Mouse (Mus musculus) embryonic facial prominence, embryonic 15.5 days (tissue): ENCODE measurements around the gene Acer2. TPM values are rescaled to one million over a fixed set of nuclear protein-coding genes. Genes with fewer than 3 reads are reported as not detected.
A peak's percentile ranks its signal among the peaks of the same experiment; 100 is the strongest.

Experiments used
- ATAC-seq: fragments of 200-750 bp; cut with Nextera tagmentation; 2 replicates; pipeline ENCODE4 v1.8.0; 2017; ENCODE audit warnings: low read depth, moderate TSS enrichment; ENCODE audit not compliant: insufficient number of reproducible peaks, low FRiP score, low TSS enrichment
- H3K27ac ChIP-seq: fragments of 300-500 bp; sonication (generic); replicated peaks from 2 replicates; pipeline ENCODE4 v1.5.1; 2015; ENCODE audit warnings: mild to moderate bottlenecking, inconsistent platforms
- H3K27me3 ChIP-seq: fragments of 300-500 bp; sonication (generic); 2 replicates; pipeline ENCODE4 v1.6.1; 2015; ENCODE audit warnings: inconsistent platforms
- H3K36me3 ChIP-seq: fragments of 300-500 bp; sonication (generic); 2 replicates; pipeline ENCODE4 v1.6.1; 2015; ENCODE audit warnings: mild to moderate bottlenecking, inconsistent platforms
- H3K4me1 ChIP-seq: fragments of 300-500 bp; sonication (generic); 2 replicates; pipeline ENCODE4 v1.6.1; 2015; ENCODE audit warnings: inconsistent platforms
- H3K4me2 ChIP-seq: fragments of 300-500 bp; sonication (generic); replicated peaks from 2 replicates; pipeline ENCODE4 v1.6.1; 2015; ENCODE audit warnings: mild to moderate bottlenecking, inconsistent platforms
- H3K4me3 ChIP-seq: fragments of 300-500 bp; sonication (generic); replicated peaks from 2 replicates; pipeline ENCODE4 v1.5.1; 2015; ENCODE audit warnings: mild to moderate bottlenecking, inconsistent platforms
- H3K9ac ChIP-seq: fragments of 300-500 bp; sonication (generic); 2 replicates; pipeline ENCODE4 v1.6.1; 2015; ENCODE audit warnings: inconsistent platforms
- H3K9me3 ChIP-seq: fragments of 300-500 bp; sonication (generic); replicated peaks from 2 replicates; pipeline ENCODE4 v1.6.1; 2016; ENCODE audit warnings: inconsistent platforms
- WGBS: fragments of 180-500 bp; shearing (Covaris S2); methylation state at CpG from one replicate; pipeline ENCODE4 v1.1.7; 2015; 5-methylcytosine and 5-hydroxymethylcytosine counted together
- polyA plus RNA-seq: library from polyadenylated mRNA; unstranded; fragments of >200 nt; fragmentation: Nextera tagmentation; extraction: Ambion mirVana; gene quantifications from 2 replicates; pipeline ENCODE4 v1.2.1, GENCODE M21; 2015

The Acer2 gene
- polyA plus RNA-seq, 1 experiment from 2014 or later: 16.3 TPM

GRCm38 (mm10) chr4:86887879-86888278 is 13.7 kb downstream of the Acer2 start:
- Histone ChIP-seq H3K9ac (no peak overlapping the region), H3K4me3 (no peak overlapping the region), H3K27ac (no peak overlapping the region), H3K4me1 (no peaks in the 10 kb centered on the region), H3K36me3 (no peaks in the 10 kb centered on the region), H3K9me3 (no peaks in the 10 kb centered on the region), H3K4me2 (no peak overlapping the region), H3K27me3 (no peaks in the 10 kb centered on the region)
- 68% methylated on average over 5 of the region's 5 CpGs for WGBS
- no peak for ATAC-seq

- H3K36me3 ChIP-seq: no peaks in the 10 kb centered on the region
- 73% methylated on average over 7 of the region's 7 CpGs for WGBS
- peaks cover 9% of the 10 kb centered on the region; the same call in 1 of the 2 replicates for H3K4me1 ChIP-seq
- H3K4me2 ChIP-seq: no peak overlapping the region
- no peak overlapping the region for H3K4me3 ChIP-seq
- no peak for ATAC-seq
- H3K27me3 ChIP-seq: no peaks in the 10 kb centered on the region
- H3K9me3 ChIP-seq: no peaks in the 10 kb centered on the region
- H3K9ac ChIP-seq: no peak overlapping the region
- H3K27ac ChIP-seq: no peak overlapping the region
These were observed 23.2 kb downstream of the Acer2 start for GRCm38 (mm10) chr4:86897411-86897810.

GRCm38 (mm10) chr4:86898791-86899474 is 24.7 kb downstream of the Acer2 start:
- Histone ChIP-seq H3K27ac (no peak overlapping the region; the same call in 1 of the 2 replicates), H3K4me3 (no peak overlapping the region), H3K9ac (no peak overlapping the region), H3K4me2 (no peak overlapping the region), H3K27me3 (no peaks in the 10 kb centered on the region), H3K4me1 (peaks cover 9% of the 10 kb centered on the region; the same call in 1 of the 2 replicates), H3K36me3 (no peaks in the 10 kb centered on the region), H3K9me3 (no peaks in the 10 kb centered on the region)
- 45% methylated on average over 14 of the region's 14 CpGs for WGBS
- no peak for ATAC-seq

GRCm38 (mm10) chr4:86902351-86902750 is 28.2 kb downstream of the Acer2 start:
- Histone ChIP-seq H3K4me1 (peaks cover 9% of the 10 kb centered on the region; the same call in 1 of the 2 replicates), H3K27ac (no peak overlapping the region), H3K27me3 (no peaks in the 10 kb centered on the region), H3K9me3 (no peaks in the 10 kb centered on the region), H3K36me3 (no peaks in the 10 kb centered on the region), H3K9ac (no peak overlapping the region), H3K4me2 (no peak overlapping the region), H3K4me3 (no peak overlapping the region)
- WGBS: 76% methylated on average over 6 of the region's 6 CpGs
- ATAC-seq: no peak

- H3K9me3 ChIP-seq: no peaks in the 10 kb centered on the region
- no peaks in the 10 kb centered on the region for H3K27me3 ChIP-seq
- ATAC-seq: no peak
- no peaks in the 10 kb centered on the region for H3K4me1 ChIP-seq
- 33% methylated on average over 3 of the region's 3 CpGs for WGBS
- no peaks in the 10 kb centered on the region for H3K36me3 ChIP-seq
- no peak overlapping the region for H3K4me2 ChIP-seq
- H3K4me3 ChIP-seq: no peak overlapping the region
- H3K27ac ChIP-seq: no peak overlapping the region
- H3K9ac ChIP-seq: no peak overlapping the region
These were observed 30.8 kb downstream of the Acer2 start for GRCm38 (mm10) chr4:86904969-86905368.

- Histone ChIP-seq H3K4me1 (no peaks in the 10 kb centered on the region), H3K4me3 (no peak overlapping the region), H3K27me3 (no peaks in the 10 kb centered on the region), H3K27ac (no peak overlapping the region), H3K4me2 (no peak overlapping the region), H3K36me3 (no peaks in the 10 kb centered on the region), H3K9me3 (no peaks in the 10 kb centered on the region), H3K9ac (no peak overlapping the region)
- WGBS: 70% methylated on average over 1 of the region's 1 CpGs
- no peak for ATAC-seq
These were observed 31.7 kb downstream of the Acer2 start for GRCm38 (mm10) chr4:86905869-86906268.

- no peaks in the 10 kb centered on the region for H3K36me3 ChIP-seq
- peak overlapping the region; percentile 25 for H3K4me2 ChIP-seq
These were observed 37.6 kb downstream of the Acer2 start for GRCm38 (mm10) chr4:86911576-86912341.

GRCm38 (mm10) chr4:86912757-86913156 is 38.6 kb downstream of the Acer2 start:
- Histone ChIP-seq H3K4me3 (no peak overlapping the region), H3K9ac (no peak overlapping the region), H3K9me3 (no peaks in the 10 kb centered on the region), H3K4me2 (no peak overlapping the region), H3K36me3 (no peaks in the 10 kb centered on the region), H3K4me1 (peaks cover 7% of the 10 kb centered on the region; the same call in 1 of the 2 replicates), H3K27me3 (no peaks in the 10 kb centered on the region), H3K27ac (no peak overlapping the region)
- no peak for ATAC-seq
- WGBS: 68% methylated on average over 7 of the region's 7 CpGs

More at GRCm38 (mm10) chr4:86911576-86912341, 37.6 kb downstream of the Acer2 start:
- Histone ChIP-seq H3K4me1 (peaks cover 7% of the 10 kb centered on the region; the same call in 1 of the 2 replicates), H3K4me3 (0 out of 2 replicates have a peak overlapping the region, but pooled peaks have one; percentile 3), H3K9me3 (no peaks in the 10 kb centered on the region), H3K27ac (no peak overlapping the region), H3K9ac (no peak overlapping the region), H3K27me3 (no peaks in the 10 kb centered on the region)
- peak; percentile 69; the same call in 1 of the 2 replicates for ATAC-seq
- WGBS: 15% methylated on average over 18 of the region's 18 CpGs

GRCm38 (mm10) chr4:86916062-86916461 is 41.9 kb downstream of the Acer2 start:
- Histone ChIP-seq H3K27ac (no peak overlapping the region), H3K4me3 (no peak overlapping the region), H3K9me3 (no peaks in the 10 kb centered on the region), H3K4me2 (no peak overlapping the region), H3K4me1 (peaks cover 7% of the 10 kb centered on the region; the same call in 1 of the 2 replicates), H3K36me3 (no peaks in the 10 kb centered on the region), H3K27me3 (no peaks in the 10 kb centered on the region), H3K9ac (no peak overlapping the region)
- no peak for ATAC-seq
- 69% methylated on average over 1 of the region's 1 CpGs for WGBS

- no peak overlapping the region for H3K4me3 ChIP-seq
- H3K4me2 ChIP-seq: no peak overlapping the region
- no peaks in the 10 kb centered on the region for H3K27me3 ChIP-seq
- H3K4me1 ChIP-seq: no peaks in the 10 kb centered on the region
- H3K9ac ChIP-seq: no peak overlapping the region
- no peaks in the 10 kb centered on the region for H3K9me3 ChIP-seq
- no peaks in the 10 kb centered on the region for H3K36me3 ChIP-seq
- no peak overlapping the region for H3K27ac ChIP-seq
- no peak for ATAC-seq
- WGBS: 71% methylated on average over 3 of the region's 3 CpGs
These were observed 49.4 kb downstream of the Acer2 start for GRCm38 (mm10) chr4:86923476-86924055.

GRCm38 (mm10) chr4:86924804-86925458 is 50.7 kb downstream of the Acer2 start:
- no peak for ATAC-seq
- Histone ChIP-seq H3K27ac (no peak overlapping the region), H3K27me3 (no peaks in the 10 kb centered on the region; the same call in 1 of the 2 replicates), H3K4me3 (no peak overlapping the region), H3K4me1 (no peaks in the 10 kb centered on the region), H3K9ac (no peak overlapping the region), H3K36me3 (no peaks in the 10 kb centered on the region), H3K9me3 (no peaks in the 10 kb centered on the region), H3K4me2 (no peak overlapping the region)
- 8% methylated on average over 9 of the region's 9 CpGs for WGBS
